Mouse (Mus musculus) myocyte (in vitro differentiated cells): ENCODE results near the gene Dok7. TPM values are rescaled to one million over a fixed set of nuclear protein-coding genes. Genes with fewer than 3 reads are reported as not detected.

Source experiments
- H3K27me3 ChIP-seq: one replicate; pipeline ENCODE4 v1.6.1; 2011; ENCODE audit not compliant: control insufficient read depth, insufficient read depth, insufficient read length
- H3K36me3 ChIP-seq: one replicate; pipeline ENCODE4 v1.6.1; 2011; ENCODE audit not compliant: control insufficient read depth, insufficient read depth
- H3K4me2 ChIP-seq: one replicate; pipeline ENCODE4 v1.6.1; 2011; ENCODE audit warnings: low read depth, control low read depth
- H3K4me3 ChIP-seq: one replicate; pipeline ENCODE4 v1.5.1; 2011; ENCODE audit warnings: mild to moderate bottlenecking, control low read depth, moderate library complexity
- H3K79me2 ChIP-seq: one replicate; pipeline ENCODE4 v1.6.1; 2011; ENCODE audit not compliant: control insufficient read depth, insufficient read depth
- H3ac ChIP-seq: one replicate; pipeline ENCODE4 v1.6.1; 2011; ENCODE audit not compliant: control insufficient read depth, insufficient read length
- CEBPB ChIP-seq: IDR thresholded peaks from 2 replicates; pipeline ENCODE4 v1.6.1; 2011; ENCODE audit warnings: mild to moderate bottlenecking, moderate library complexity; ENCODE audit not compliant: poor library complexity, insufficient read depth, severe bottlenecking
- E2F4 ChIP-seq: IDR thresholded peaks from one replicate; pipeline ENCODE4 v1.6.1; 2011; ENCODE audit warnings: mild to moderate bottlenecking, control low read depth, moderate library complexity; ENCODE audit not compliant: insufficient read depth
- MAX ChIP-seq: IDR thresholded peaks from one replicate; pipeline ENCODE4 v1.6.1; 2011; ENCODE audit warnings: low read depth, mild to moderate bottlenecking, control low read depth
- MYOD1 ChIP-seq, 3 experiments: IDR thresholded peaks; one replicate each; pipeline ENCODE4 v1.6.1; 2011; ENCODE audit warnings: control low read depth in 2 of 3, low read depth in 2 of 3, mild to moderate bottlenecking in 2 of 3, moderate library complexity in 1 of 3; ENCODE audit not compliant: insufficient read length in 2 of 3, control insufficient read depth in 1 of 3
- MYOG ChIP-seq, 3 experiments: IDR thresholded peaks; one replicate each; pipeline ENCODE4 v1.6.1; 2011; ENCODE audit warnings: control low read depth in 2 of 3, low read depth in 2 of 3, mild to moderate bottlenecking in 2 of 3; ENCODE audit not compliant: insufficient read length in 2 of 3, control insufficient read depth in 1 of 3, insufficient read depth in 1 of 3
- POLR2A ChIP-seq: IDR thresholded peaks from one replicate; pipeline ENCODE4 v1.6.1; 2011; ENCODE audit warnings: low read depth, mild to moderate bottlenecking, control low read depth, moderate library complexity; ENCODE audit not compliant: insufficient read length
- POLR2AphosphoS2 ChIP-seq: IDR thresholded peaks from one replicate; pipeline ENCODE4 v1.6.1; 2011; ENCODE audit warnings: low read depth, control low read depth; ENCODE audit not compliant: insufficient read length
- REST ChIP-seq: IDR thresholded peaks from one replicate; pipeline ENCODE4 v1.6.1; 2011; ENCODE audit warnings: mild to moderate bottlenecking, control low read depth, moderate library complexity; ENCODE audit not compliant: insufficient read depth, insufficient read length
- SRF ChIP-seq: IDR thresholded peaks from one replicate; pipeline ENCODE4 v1.6.1; 2011; ENCODE audit warnings: low read depth; ENCODE audit not compliant: control insufficient read depth, insufficient read length
- TCF12 ChIP-seq: IDR thresholded peaks from one replicate; pipeline ENCODE4 v1.6.1; 2011; ENCODE audit warnings: mild to moderate bottlenecking, control low read depth; ENCODE audit not compliant: poor library complexity, insufficient read depth, severe bottlenecking
- TCF3 ChIP-seq: IDR thresholded peaks from one replicate; pipeline ENCODE4 v1.6.1; 2011; ENCODE audit warnings: low read depth, control low read depth; ENCODE audit not compliant: insufficient read length
- USF1 ChIP-seq: IDR thresholded peaks from one replicate; pipeline ENCODE4 v1.6.1; 2011; ENCODE audit warnings: low read depth, mild to moderate bottlenecking, control low read depth, moderate library complexity
- polyA plus RNA-seq: library from polyadenylated mRNA; unstranded; fragments of >200 nt; fragmentation: generic; extraction: Trizol; gene quantifications from one replicate; pipeline ENCODE4 v1.2.1, GENCODE M21; 2012; ENCODE audit warnings: missing spikeins

Gene Dok7
- polyA plus RNA-seq, 1 experiment = 49.5 TPM

- H3K79me2 ChIP-seq = no peaks in the 10 kb centered on the region
- no peak overlapping the region for H3K4me2 ChIP-seq
- no peaks in the 10 kb centered on the region for H3K27me3 ChIP-seq
- no peak overlapping the region for H3ac ChIP-seq
- TF ChIP-seq MYOD1 (IDR thresholded peaks at IDR 0.05; ENCODE audit: control insufficient read depth in 1 of 3, insufficient read length in 2 of 3, low read depth in 2 of 3) (no peak), SRF (no peak), MAX (no peak), USF1 (no peak), E2F4 (no peak), MYOG (IDR thresholded peaks at IDR 0.05; ENCODE audit: control insufficient read depth in 1 of 3, insufficient read depth in 1 of 3, insufficient read length in 2 of 3, low read depth in 2 of 3) (no peak), TCF3 (no peak), CEBPB (no peak), POLR2A (no peak), TCF12 (no peak), REST (no peak), POLR2AphosphoS2 (no peak)
- no peak overlapping the region for H3K4me3 ChIP-seq
- H3K36me3 ChIP-seq = no peaks in the 10 kb centered on the region
These were observed 28.3 kb downstream of the Dok7 start for GRCm38 (mm10) chr5:35084913-35085312.

- no peak for TF ChIP-seq E2F4
- TF ChIP-seq POLR2AphosphoS2 = peak; percentile 55
- peak in 2 of 3 experiments; percentile 59 to 79 for TF ChIP-seq MYOD1 (IDR thresholded peaks at IDR 0.05; ENCODE audit: control insufficient read depth in 1 of 3, insufficient read length in 2 of 3, low read depth in 2 of 3)
- TF ChIP-seq MYOG (IDR thresholded peaks at IDR 0.05; ENCODE audit: control insufficient read depth in 1 of 3, insufficient read depth in 1 of 3, insufficient read length in 2 of 3, low read depth in 2 of 3) = peak in 2 of 3 experiments; percentile 46 to 71
- no peak for TF ChIP-seq REST
- Histone ChIP-seq H3K27me3 (no peaks in the 10 kb centered on the region), H3K4me2 (no peak overlapping the region), H3ac (no peak overlapping the region), H3K4me3 (no peak overlapping the region), H3K36me3 (peaks cover 2% of the 10 kb centered on the region), H3K79me2 (no peaks in the 10 kb centered on the region)
These were observed 32.4 kb downstream of the Dok7 start for GRCm38 (mm10) chr5:35088785-35089613.

GRCm38 (mm10) chr5:35089614-35089963, 33.0 kb downstream of the Dok7 start:
- H3K36me3 ChIP-seq = peaks cover 2% of the 10 kb centered on the region
- no peaks in the 10 kb centered on the region for H3K79me2 ChIP-seq
- H3K4me3 ChIP-seq = no peak overlapping the region
- TF ChIP-seq POLR2AphosphoS2 = peak; percentile 53
- no peak for TF ChIP-seq SRF
- TF ChIP-seq MYOD1 (IDR thresholded peaks at IDR 0.05; ENCODE audit: control insufficient read depth in 1 of 3, insufficient read length in 2 of 3, low read depth in 2 of 3) = peak in 1 of 3 experiments; percentile 0
- peak; percentile 65 for TF ChIP-seq USF1
- TF ChIP-seq POLR2A = no peak
- no peak for TF ChIP-seq MYOG (IDR thresholded peaks at IDR 0.05; ENCODE audit: control insufficient read depth in 1 of 3, insufficient read depth in 1 of 3, insufficient read length in 2 of 3, low read depth in 2 of 3)
- TF ChIP-seq CEBPB = no peak
- H3K4me2 ChIP-seq = no peak overlapping the region
- H3K27me3 ChIP-seq = no peaks in the 10 kb centered on the region
- no peak overlapping the region for H3ac ChIP-seq

- H3K79me2 ChIP-seq = no peaks in the 10 kb centered on the region
- H3K36me3 ChIP-seq = peaks cover 2% of the 10 kb centered on the region
- no peak overlapping the region for H3ac ChIP-seq
- no peaks in the 10 kb centered on the region for H3K27me3 ChIP-seq
- no peak for TF ChIP-seq MYOG (IDR thresholded peaks at IDR 0.05; ENCODE audit: control insufficient read depth in 1 of 3, insufficient read depth in 1 of 3, insufficient read length in 2 of 3, low read depth in 2 of 3)
- TF ChIP-seq E2F4 = no peak
- no peak for TF ChIP-seq REST
- TF ChIP-seq TCF12 = no peak
- no peak for TF ChIP-seq TCF3
- no peak overlapping the region for H3K4me2 ChIP-seq
- H3K4me3 ChIP-seq = no peak overlapping the region
These were observed 35.1 kb downstream of the Dok7 start for GRCm38 (mm10) chr5:35091636-35092035.

DNA sequence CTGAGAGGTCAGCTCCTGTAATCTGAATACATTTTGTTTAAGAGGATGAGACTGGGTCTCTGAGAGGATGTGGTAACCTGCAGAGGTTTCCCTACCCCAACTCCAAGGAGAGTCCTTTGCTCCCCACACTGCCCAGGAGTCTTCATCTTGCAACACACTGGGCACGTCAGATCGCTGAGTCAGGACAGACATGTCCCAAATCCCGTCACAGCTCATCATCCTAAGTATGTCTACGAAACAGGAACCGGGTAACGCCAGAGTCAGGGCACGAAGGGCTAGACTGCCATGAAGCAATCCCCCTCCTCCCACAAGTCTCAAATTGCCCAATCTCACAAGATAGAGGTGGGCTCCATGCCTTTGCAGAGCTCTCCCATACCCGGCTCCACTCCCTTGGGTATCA, 46.5 kb downstream of the Dok7 start:
- no peak overlapping the region for H3ac ChIP-seq
- H3K4me2 ChIP-seq = no peak overlapping the region
- H3K27me3 ChIP-seq = peaks cover 7% of the 10 kb centered on the region
- no peak for TF ChIP-seq MYOG (IDR thresholded peaks at IDR 0.05; ENCODE audit: control insufficient read depth in 1 of 3, insufficient read depth in 1 of 3, insufficient read length in 2 of 3, low read depth in 2 of 3)
- TF ChIP-seq TCF3 = no peak
- TF ChIP-seq E2F4 = no peak
- TF ChIP-seq CEBPB = no peak
- no peak for TF ChIP-seq TCF12
- TF ChIP-seq SRF = no peak
- TF ChIP-seq MAX = no peak
- TF ChIP-seq POLR2AphosphoS2 = no peak
- TF ChIP-seq USF1 = no peak
- TF ChIP-seq POLR2A = no peak
- TF ChIP-seq REST = no peak
- TF ChIP-seq MYOD1 (IDR thresholded peaks at IDR 0.05; ENCODE audit: control insufficient read depth in 1 of 3, insufficient read length in 2 of 3, low read depth in 2 of 3) = no peak
- H3K79me2 ChIP-seq = peaks cover 4% of the 10 kb centered on the region
- peaks cover 13% of the 10 kb centered on the region for H3K36me3 ChIP-seq
- H3K4me3 ChIP-seq = no peak overlapping the region
